Mouse (Mus musculus) heart, embryonic 11.5 days (tissue): Measurements from ENCODE around the gene Zfp961. TPM values are rescaled to one million over a fixed set of nuclear protein-coding genes. Genes with fewer than 3 reads are reported as not detected.
"Not testable (repeated sequence)": the region's sequence is repeated elsewhere in the genome, so short reads cannot be mapped to it uniquely, and the experiment has no call there.

ENCODE experiments used
- ATAC-seq: fragments of 200-750 bp; cut with Nextera tagmentation; replicated peaks from 2 replicates; pipeline ENCODE4 v1.8.0; 2017; ENCODE audit warnings: moderate library complexity; ENCODE audit not compliant: insufficient number of reproducible peaks, low FRiP score, low TSS enrichment
- H3K27ac ChIP-seq: fragments of 300-500 bp; sonication (generic); 2 replicates; pipeline ENCODE4 v1.5.1; 2014; ENCODE audit warnings: mild to moderate bottlenecking, low read depth, low read length
- H3K27me3 ChIP-seq: fragments of 300-500 bp; sonication (generic); 2 replicates; pipeline ENCODE4 v1.6.1; 2014; ENCODE audit warnings: mild to moderate bottlenecking, low read length, mixed read lengths; ENCODE audit not compliant: control insufficient read depth, insufficient read depth
- H3K36me3 ChIP-seq: fragments of 300-500 bp; sonication (generic); 2 replicates; pipeline ENCODE4 v1.6.1; 2014; ENCODE audit warnings: mild to moderate bottlenecking, low read length, moderate library complexity, mixed read lengths; ENCODE audit not compliant: control insufficient read depth, insufficient read depth
- H3K4me1 ChIP-seq: fragments of 300-500 bp; sonication (generic); 2 replicates; pipeline ENCODE4 v1.6.1; 2014; ENCODE audit warnings: low read length; ENCODE audit not compliant: control insufficient read depth, insufficient read depth
- H3K4me2 ChIP-seq: fragments of 300-500 bp; sonication (generic); 2 replicates; pipeline ENCODE4 v1.6.1; 2014; ENCODE audit warnings: mild to moderate bottlenecking, moderate library complexity
- H3K4me3 ChIP-seq: fragments of 300-500 bp; sonication (generic); 2 replicates; pipeline ENCODE4 v1.5.1; 2014; ENCODE audit warnings: low read depth, low read length
- H3K9ac ChIP-seq: fragments of 300-500 bp; sonication (generic); 2 replicates; pipeline ENCODE4 v1.6.1; 2014; ENCODE audit warnings: mild to moderate bottlenecking, low read depth, low read length, moderate library complexity
- H3K9me3 ChIP-seq: fragments of 300-500 bp; sonication (generic); replicated peaks from 2 replicates; pipeline ENCODE4 v1.6.1; 2016; ENCODE audit warnings: low read length; ENCODE audit not compliant: control insufficient read depth
- WGBS: fragments of 180-500 bp; shearing (Covaris S2); extraction: QIAGEN DNeasy Blood & Tissue Kit; methylation state at CpG from one replicate; pipeline ENCODE4 v1.1.7; 2014; ENCODE audit not compliant: insufficient replicate concordance; 5-methylcytosine and 5-hydroxymethylcytosine counted together
- polyA plus RNA-seq: library from polyadenylated mRNA; unstranded; fragments of >200 nt; fragmentation: Nextera tagmentation; extraction: Ambion mirVana; gene quantifications from 2 replicates; pipeline ENCODE4 v1.2.1, GENCODE M21; 2014

Gene Zfp961
- polyA plus RNA-seq, 1 experiment from 2014 or later: 15.2 TPM

DNA sequence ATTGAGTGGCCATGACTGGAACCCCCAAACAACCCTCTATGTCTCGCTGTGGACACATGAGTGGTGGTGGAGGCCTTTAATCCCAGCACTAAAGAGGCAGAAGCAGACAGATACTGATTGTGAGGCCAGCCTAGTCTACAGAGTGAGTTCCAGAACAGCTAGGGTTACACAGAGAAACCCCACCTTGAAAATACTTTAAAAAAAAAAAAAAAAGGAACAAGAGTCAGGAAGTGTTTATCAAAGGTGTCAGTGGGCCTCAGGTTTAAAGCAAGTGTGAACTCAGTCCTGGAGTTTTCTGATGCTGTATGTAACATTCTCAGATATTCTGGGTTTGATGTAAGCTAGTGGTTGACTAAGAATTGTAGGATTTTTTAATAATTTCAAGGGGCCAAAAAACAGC, 1.7 kb downstream of the Zfp961 start:
- Histone ChIP-seq H3K27ac (no peak overlapping the region), H3K27me3 (no peaks in the 10 kb centered on the region; the same call in 1 of the 2 replicates), H3K9ac (no peak overlapping the region), H3K4me3 (no peak overlapping the region; the same call in 1 of the 2 replicates), H3K9me3 (no peaks in the 10 kb centered on the region), H3K36me3 (no peaks in the 10 kb centered on the region; the same call in 1 of the 2 replicates), H3K4me2 (no peak overlapping the region; the same call in 1 of the 2 replicates), H3K4me1 (0 out of 2 replicates have a peak, but pooled peaks cover 8% of the 10 kb centered on the region)
- no peak for ATAC-seq
- WGBS: 82% methylated on average over 1 of the region's 1 CpGs

DNA sequence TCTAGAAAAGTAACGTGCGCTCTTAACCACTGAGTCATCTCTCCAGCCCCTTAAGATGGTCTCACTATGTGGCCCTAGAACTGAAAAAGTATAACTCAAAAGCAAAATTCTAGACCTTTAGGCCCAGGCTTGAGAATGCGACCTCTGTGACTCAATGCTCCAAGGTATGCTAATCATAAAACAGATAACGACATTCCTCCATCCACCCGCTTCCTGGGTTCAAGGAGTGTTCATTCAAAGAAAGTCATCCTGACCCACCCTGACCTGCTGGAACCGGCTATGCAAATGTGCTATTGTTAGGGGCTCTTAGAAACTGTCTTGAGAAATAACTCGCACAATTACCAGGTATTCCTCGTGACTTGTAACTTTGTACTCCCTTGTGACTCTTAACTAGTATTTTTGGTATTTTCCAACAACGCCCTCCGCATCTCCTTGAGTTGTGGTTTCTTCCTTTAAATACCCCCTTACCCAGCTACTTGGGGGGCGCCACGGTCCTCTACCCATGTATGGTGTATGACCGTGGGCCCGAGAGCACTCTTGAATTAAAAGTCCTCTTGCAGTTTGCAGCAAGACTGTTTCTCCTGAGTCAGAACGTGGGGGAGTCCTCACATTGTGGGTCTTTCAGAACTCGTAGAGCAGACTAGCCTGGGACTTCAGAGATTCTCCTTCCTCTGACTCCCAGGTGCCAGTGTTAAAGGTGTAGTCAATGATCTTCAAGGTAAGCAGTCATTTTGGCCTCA, 2.3 kb downstream of the Zfp961 start:
- 93% methylated on average over 16 of the region's 16 CpGs for WGBS
- not testable (repeated sequence) for ATAC-seq

DNA sequence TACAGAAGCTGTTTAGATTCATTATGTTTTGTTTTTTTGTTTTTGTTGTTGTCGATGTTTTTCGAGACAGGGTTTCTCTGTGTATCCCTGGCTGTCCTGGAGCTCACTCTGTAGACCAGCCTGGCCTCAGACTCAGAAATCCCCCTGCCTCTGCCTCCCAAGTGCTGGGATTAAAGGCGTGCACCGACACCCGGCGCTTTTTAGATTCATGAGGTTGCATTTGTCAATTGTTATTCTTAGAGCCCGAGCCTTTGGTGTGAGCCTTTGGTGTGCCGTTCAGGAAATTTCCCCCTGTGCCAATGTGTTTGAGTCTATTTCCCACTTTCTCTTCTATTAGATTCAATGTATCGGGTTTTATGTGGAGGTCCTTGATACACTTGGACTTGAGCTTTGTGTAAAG, 3.8 kb downstream of the Zfp961 start:
- Histone ChIP-seq H3K27me3 (no peaks in the 10 kb centered on the region), H3K9ac (no peak overlapping the region), H3K36me3 (no peaks in the 10 kb centered on the region; the same call in 1 of the 2 replicates), H3K9me3 (no peaks in the 10 kb centered on the region), H3K4me1 (0 out of 2 replicates have a peak, but pooled peaks cover 8% of the 10 kb centered on the region), H3K27ac (no peak overlapping the region), H3K4me2 (no peak overlapping the region), H3K4me3 (no peak overlapping the region)
- ATAC-seq: no peak
- 94% methylated on average over 9 of the region's 9 CpGs for WGBS

More for the DNA sequence above, 2.3 kb downstream of the Zfp961 start:
- not testable (repeated sequence) for H3K9ac ChIP-seq, H3K4me1 ChIP-seq, H3K9me3 ChIP-seq, H3K27me3 ChIP-seq, H3K27ac ChIP-seq, H3K4me3 ChIP-seq, H3K4me2 ChIP-seq, H3K36me3 ChIP-seq

DNA sequence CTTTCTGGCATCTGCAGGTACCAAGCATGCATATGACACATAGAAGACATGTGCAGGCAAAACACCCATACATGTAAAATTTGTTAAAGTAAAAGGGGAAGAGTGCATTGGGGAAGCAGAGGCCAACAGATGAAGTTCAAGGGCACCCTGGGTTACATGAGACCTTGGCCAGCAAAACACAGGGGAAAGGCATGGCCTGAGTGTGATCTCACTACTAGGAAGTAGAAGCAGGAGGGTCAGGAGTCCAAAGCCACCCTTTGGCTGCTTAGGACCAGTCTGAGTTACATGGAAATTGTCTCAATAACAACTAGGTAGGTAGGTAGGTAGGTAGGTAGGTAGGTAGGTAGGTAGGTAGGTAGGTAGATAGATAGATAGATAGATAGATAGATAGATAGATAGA, 9.6 kb downstream of the Zfp961 start:
- no peak overlapping the region for H3K4me2 ChIP-seq
- H3K9ac ChIP-seq: no peak overlapping the region
- no peak for ATAC-seq
- no peaks in the 10 kb centered on the region for H3K9me3 ChIP-seq
- peaks cover 1% of the 10 kb centered on the region for H3K36me3 ChIP-seq
- no peak overlapping the region for H3K27ac ChIP-seq
- no peak overlapping the region for H3K4me3 ChIP-seq
- no peaks in the 10 kb centered on the region for H3K27me3 ChIP-seq
- H3K4me1 ChIP-seq: no peaks in the 10 kb centered on the region

DNA sequence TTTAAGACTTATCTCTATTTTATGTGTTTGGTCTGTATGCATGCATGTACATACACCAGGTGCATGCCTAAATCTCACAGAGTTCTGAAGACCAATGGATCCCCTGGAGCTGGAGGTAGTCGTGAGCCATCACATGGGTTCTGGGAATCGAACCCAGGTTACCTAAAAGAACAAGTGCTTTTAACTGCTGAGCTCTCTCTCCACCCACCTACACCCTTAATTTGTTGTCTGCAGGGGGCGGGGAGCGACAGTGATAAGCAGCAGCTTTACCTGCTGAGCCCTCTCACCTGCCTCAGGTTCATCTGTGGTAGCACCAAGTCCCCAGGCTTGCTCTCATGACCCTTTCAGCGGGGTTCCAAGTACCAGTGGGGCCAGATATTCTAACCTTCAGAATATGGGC, 11.0 kb downstream of the Zfp961 start:
- H3K9ac ChIP-seq: no peak overlapping the region
- no peak overlapping the region for H3K4me2 ChIP-seq
- H3K27me3 ChIP-seq: no peaks in the 10 kb centered on the region
- no peaks in the 10 kb centered on the region for H3K9me3 ChIP-seq
- H3K4me3 ChIP-seq: no peak overlapping the region
- WGBS: 89% methylated on average over 5 of the region's 5 CpGs
- H3K36me3 ChIP-seq: peaks cover 9% of the 10 kb centered on the region
- no peak overlapping the region for H3K27ac ChIP-seq
- ATAC-seq: no peak
- no peaks in the 10 kb centered on the region for H3K4me1 ChIP-seq

DNA sequence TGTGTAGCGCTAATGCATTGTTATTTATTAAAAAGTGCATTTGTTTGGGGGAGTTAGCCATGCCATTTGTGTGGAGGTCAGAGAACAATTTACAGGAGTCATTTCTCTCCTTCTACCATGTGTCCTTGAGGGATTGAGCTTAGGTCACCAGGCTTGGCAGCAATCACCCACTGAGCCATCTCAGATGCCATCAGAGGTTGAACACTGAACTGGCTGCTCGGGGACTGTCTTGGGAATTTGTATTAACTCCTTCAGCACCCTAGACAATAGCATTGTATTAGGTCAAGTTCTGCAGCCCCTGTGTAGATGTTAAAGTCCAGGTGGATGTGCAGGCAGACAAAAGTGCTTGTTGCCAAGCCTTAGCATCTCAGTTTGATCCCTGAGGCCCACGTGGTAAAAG, 13.2 kb downstream of the Zfp961 start:
- 79% methylated on average over 3 of the region's 3 CpGs for whole genome bisulfite sequencing
- no peak for ATAC-seq

DNA sequence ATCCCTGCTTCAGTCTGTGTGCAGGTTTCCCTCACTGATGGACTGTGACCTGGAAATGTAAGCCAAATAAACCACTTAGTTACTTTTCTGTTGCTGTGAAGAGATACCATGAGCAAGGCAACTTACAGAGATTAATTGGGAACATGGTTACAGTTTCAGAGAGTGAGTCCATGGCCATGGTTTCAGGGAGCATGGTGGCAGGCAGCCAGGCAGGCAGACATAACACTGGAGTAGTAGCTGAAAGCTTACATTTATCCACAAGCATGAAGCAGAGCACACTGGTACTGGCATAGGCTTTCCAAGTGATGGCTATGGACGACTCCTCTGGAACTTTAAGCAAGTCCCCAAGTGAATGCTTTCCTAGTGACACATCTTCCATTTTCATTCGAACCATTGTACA, 14.3 kb downstream of the Zfp961 start:
- 89% methylated on average over 2 of the region's 2 CpGs for WGBS
- H3K27me3 ChIP-seq: no peaks in the 10 kb centered on the region
- no peak overlapping the region for H3K4me2 ChIP-seq
- no peak overlapping the region for H3K4me3 ChIP-seq
- H3K9ac ChIP-seq: no peak overlapping the region
- H3K4me1 ChIP-seq: no peaks in the 10 kb centered on the region
- no peak for ATAC-seq
- H3K36me3 ChIP-seq: peaks cover 18% of the 10 kb centered on the region
- H3K9me3 ChIP-seq: no peaks in the 10 kb centered on the region
- no peak overlapping the region for H3K27ac ChIP-seq

More for the DNA sequence above, 13.2 kb downstream of the Zfp961 start:
- Histone ChIP-seq H3K4me1 (no peaks in the 10 kb centered on the region), H3K4me3 (no peak overlapping the region), H3K27me3 (no peaks in the 10 kb centered on the region), H3K27ac (no peak overlapping the region), H3K9me3 (no peaks in the 10 kb centered on the region), H3K9ac (no peak overlapping the region), H3K4me2 (no peak overlapping the region), H3K36me3 (peaks cover 18% of the 10 kb centered on the region)

DNA sequence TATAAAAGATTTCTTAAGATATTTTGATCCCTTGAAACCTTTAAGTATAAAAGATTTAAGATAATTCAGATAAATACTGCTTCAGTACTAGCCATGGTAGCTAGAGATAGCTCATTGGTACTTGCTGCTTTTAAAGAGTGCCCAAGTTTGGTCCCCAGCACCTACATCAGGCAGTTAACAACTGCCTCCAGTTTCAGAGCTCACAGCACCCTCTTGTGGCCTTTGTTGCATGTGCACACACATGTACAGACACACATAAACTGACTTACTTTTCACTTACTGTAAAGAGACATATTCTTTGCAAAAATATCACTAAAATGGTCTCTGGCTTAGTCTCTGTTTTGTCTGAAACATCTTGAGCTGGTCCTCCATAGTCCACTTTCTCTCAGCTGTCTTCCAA, 15.6 kb downstream of the Zfp961 start:
- H3K4me2 ChIP-seq: no peak overlapping the region
- H3K4me3 ChIP-seq: no peak overlapping the region
- ATAC-seq: no peak
- no peaks in the 10 kb centered on the region for H3K9me3 ChIP-seq
- H3K27me3 ChIP-seq: no peaks in the 10 kb centered on the region
- H3K9ac ChIP-seq: no peak overlapping the region
- H3K36me3 ChIP-seq: peaks cover 18% of the 10 kb centered on the region
- no peaks in the 10 kb centered on the region for H3K4me1 ChIP-seq
- H3K27ac ChIP-seq: no peak overlapping the region

DNA sequence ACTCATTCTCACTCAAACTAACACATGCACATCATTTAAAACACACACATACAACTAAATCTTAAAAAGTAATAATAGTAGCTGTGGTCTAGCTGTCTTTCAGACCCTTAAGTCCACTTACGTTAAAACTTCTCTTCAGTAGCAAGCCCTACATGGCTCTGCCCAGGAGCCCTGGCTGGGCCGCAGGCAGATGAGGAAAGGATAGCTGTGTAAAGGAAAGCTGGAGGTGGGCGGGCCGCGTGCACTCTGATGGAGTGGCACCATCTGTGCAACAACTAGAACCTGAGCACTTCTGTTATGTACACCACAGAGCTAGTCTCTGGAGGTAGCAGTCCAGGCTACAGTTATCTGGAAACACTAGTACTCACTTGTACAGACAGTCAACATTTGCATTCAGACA, 16.4 kb downstream of the Zfp961 start:
- peaks cover 18% of the 10 kb centered on the region for H3K36me3 ChIP-seq
- H3K27me3 ChIP-seq: no peaks in the 10 kb centered on the region
- 96% methylated on average over 5 of the region's 5 CpGs for WGBS

More for the DNA sequence above, 16.4 kb downstream of the Zfp961 start:
- no peaks in the 10 kb centered on the region for H3K4me1 ChIP-seq
- ATAC-seq: no peak
- no peak overlapping the region for H3K4me2 ChIP-seq
- no peak overlapping the region for H3K4me3 ChIP-seq
- H3K9ac ChIP-seq: no peak overlapping the region
- H3K9me3 ChIP-seq: no peaks in the 10 kb centered on the region
- no peak overlapping the region for H3K27ac ChIP-seq
